Mouse (Mus musculus) embryonic facial prominence, embryonic 10.5 days (tissue): Measurements from ENCODE around the gene Tuba8. TPM values are rescaled to one million over a fixed set of nuclear protein-coding genes. Genes with fewer than 3 reads are reported as not detected.

ENCODE experiments used
- DNase-seq: peaks from one replicate; pipeline ENCODE4 v3.0.0-alpha.2; 2017; ENCODE audit warnings: low spot score
- H3K27ac ChIP-seq: fragments of 300-500 bp; sonication (generic); replicated peaks from 2 replicates; pipeline ENCODE4 v1.5.1; 2016; ENCODE audit warnings: mild to moderate bottlenecking
- H3K27me3 ChIP-seq: fragments of 300-500 bp; sonication (generic); replicated peaks from 2 replicates; pipeline ENCODE4 v1.6.1; 2016; ENCODE audit warnings: low read depth, mild to moderate bottlenecking; ENCODE audit not compliant: poor library complexity, severe bottlenecking
- H3K36me3 ChIP-seq: fragments of 300-500 bp; sonication (generic); replicated peaks from 2 replicates; pipeline ENCODE4 v1.6.1; 2016; ENCODE audit warnings: mild to moderate bottlenecking, moderate library complexity
- H3K4me1 ChIP-seq: fragments of 300-500 bp; sonication (generic); 2 replicates; pipeline ENCODE4 v1.6.1; 2016
- H3K4me3 ChIP-seq: fragments of 300-500 bp; sonication (generic); 2 replicates; pipeline ENCODE4 v1.5.1; 2016; ENCODE audit warnings: mild to moderate bottlenecking, moderate library complexity
- H3K9me3 ChIP-seq: fragments of 300-500 bp; sonication (generic); 2 replicates; pipeline ENCODE4 v1.6.1; 2016; ENCODE audit warnings: mild to moderate bottlenecking
- WGBS: fragments of 180-500 bp; shearing (Covaris S2); methylation state at CpG from one replicate; pipeline ENCODE4 v1.1.7; 2016; 5-methylcytosine and 5-hydroxymethylcytosine counted together
- polyA plus RNA-seq: library from polyadenylated mRNA; unstranded; fragments of >200 nt; fragmentation: Nextera tagmentation; extraction: Ambion mirVana; gene quantifications from 2 replicates; pipeline ENCODE4 v1.2.1, GENCODE M21; 2016

The Tuba8 gene
- polyA plus RNA-seq, 1 experiment from 2014 or later = 0.60 TPM

DNA sequence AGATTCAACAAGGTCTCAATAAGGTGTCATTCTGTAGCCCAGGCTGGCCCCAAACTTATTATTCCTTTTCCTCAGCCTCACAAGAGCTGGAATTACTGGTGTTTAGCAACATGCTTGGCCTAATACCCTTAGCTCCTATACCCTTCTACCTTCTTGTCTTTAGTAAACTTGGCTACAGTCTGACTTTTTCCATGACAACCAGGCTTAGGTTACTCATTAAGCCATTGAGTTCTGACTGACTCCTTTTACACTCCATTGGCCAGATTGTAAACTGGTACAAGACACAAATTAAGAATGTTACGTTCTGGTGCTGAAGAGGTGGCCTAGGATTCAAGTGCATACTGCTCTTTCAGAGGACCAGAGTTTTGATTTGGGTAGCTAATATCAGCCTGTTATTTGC lies 39.9 kb downstream of the Tuba8 start:
- H3K27ac ChIP-seq = no peak overlapping the region
- WGBS = 73% methylated on average over 1 of the region's 1 CpGs
- DNase-seq = no peak
- peaks cover 17% of the 10 kb centered on the region for H3K27me3 ChIP-seq
- no peaks in the 10 kb centered on the region for H3K36me3 ChIP-seq
- peaks cover 7% of the 10 kb centered on the region for H3K4me1 ChIP-seq
- H3K9me3 ChIP-seq = no peaks in the 10 kb centered on the region
- H3K4me3 ChIP-seq = no peak overlapping the region

DNA sequence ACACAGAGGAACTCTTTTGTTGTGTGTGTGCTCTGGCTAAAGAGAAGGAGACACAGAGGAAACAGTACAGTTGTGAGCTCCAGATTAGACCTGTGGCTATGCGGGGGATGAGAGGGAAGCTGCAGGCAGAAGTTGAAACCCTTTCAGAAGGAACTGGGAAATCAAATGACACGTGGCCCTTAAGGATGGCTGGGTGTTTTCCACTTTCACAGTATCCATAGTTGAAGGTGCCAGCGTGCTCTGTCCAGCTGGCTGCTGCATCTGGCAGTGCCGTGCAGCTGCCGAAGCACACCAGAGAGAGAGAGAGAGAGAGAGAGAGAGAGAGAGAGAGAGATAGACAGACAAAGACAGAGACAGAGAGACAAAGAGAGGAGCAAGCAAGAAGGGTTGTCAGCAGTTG lies 40.8 kb downstream of the Tuba8 start:
- Histone ChIP-seq H3K36me3 (no peaks in the 10 kb centered on the region), H3K27me3 (peaks cover 17% of the 10 kb centered on the region), H3K9me3 (no peaks in the 10 kb centered on the region), H3K4me1 (no peaks in the 10 kb centered on the region), H3K4me3 (no peak overlapping the region), H3K27ac (no peak overlapping the region)
- DNase-seq = no peak
- 73% methylated on average over 5 of the region's 5 CpGs for WGBS

DNA sequence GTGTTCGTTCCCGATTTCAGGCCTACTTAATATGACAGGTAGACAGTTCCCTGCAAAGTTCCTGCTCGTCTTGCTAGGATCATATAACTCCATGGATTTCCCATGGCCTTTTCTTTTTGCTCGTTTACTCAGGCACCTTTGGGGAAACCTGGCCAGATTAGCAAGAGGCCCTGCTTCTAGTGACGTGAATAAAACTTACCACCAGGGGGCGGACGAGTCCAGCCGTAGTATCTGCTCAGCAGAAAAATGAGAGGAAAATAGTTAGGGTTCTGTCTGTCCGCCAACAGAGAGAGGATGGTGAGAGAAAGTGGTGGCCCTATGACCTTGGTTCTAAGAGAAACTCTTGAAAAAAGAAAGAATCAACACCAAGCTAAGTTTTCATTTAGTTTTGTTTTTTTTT lies 50.1 kb downstream of the Tuba8 start:
- Histone ChIP-seq H3K4me1 (no peaks in the 10 kb centered on the region), H3K27ac (no peak overlapping the region), H3K9me3 (no peaks in the 10 kb centered on the region; the same call in 1 of the 2 replicates), H3K4me3 (no peak overlapping the region), H3K36me3 (no peaks in the 10 kb centered on the region), H3K27me3 (no peaks in the 10 kb centered on the region)
- WGBS = 33% methylated on average over 9 of the region's 9 CpGs
- DNase-seq = peak; percentile 74

DNA sequence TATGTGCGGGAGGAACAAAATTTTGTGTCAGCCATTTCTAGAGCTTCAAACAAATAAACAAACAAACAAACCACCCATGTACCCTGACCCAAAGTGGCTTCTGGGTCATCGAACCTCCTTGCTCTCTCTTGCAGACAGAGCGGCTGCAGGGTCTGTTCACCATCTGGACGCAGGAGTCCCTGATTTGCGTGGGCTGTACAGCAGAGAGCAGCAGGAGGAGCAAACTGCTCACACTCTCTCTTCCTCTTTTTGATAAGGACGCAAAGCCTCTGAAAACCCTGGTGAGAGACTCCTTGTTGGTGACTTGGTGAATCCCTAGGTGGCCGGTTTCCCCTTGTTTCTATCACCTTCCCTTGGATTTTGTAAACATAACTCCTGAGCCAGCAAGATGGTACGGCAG lies 50.7 kb downstream of the Tuba8 start:
- Histone ChIP-seq H3K27me3 (no peaks in the 10 kb centered on the region), H3K4me3 (no peak overlapping the region), H3K36me3 (no peaks in the 10 kb centered on the region), H3K27ac (no peak overlapping the region), H3K4me1 (no peaks in the 10 kb centered on the region), H3K9me3 (no peaks in the 10 kb centered on the region; the same call in 1 of the 2 replicates)
- 85% methylated on average over 8 of the region's 8 CpGs for WGBS
- no peak for DNase-seq

DNA sequence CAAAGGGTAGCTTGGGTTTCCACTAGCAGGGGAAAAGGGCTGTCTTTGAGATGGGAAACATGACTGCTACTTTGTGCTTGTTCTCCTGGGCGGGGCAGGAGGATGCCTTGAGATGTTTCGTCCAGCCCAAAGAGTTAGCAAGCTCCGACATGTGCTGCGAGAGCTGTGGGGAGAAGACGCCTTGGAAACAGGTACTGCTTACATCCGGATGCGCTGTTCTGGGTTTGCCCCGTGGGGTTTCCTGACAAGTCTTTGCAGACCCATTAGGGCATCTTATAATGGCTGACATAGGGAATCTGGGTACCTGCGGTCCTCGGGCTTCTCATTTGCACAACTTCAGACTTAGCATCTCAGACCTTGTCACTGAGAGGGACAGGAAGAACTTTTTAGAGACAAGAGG lies 51.5 kb downstream of the Tuba8 start:
- no peak for DNase-seq
- 89% methylated on average over 10 of the region's 10 CpGs for WGBS
- no peaks in the 10 kb centered on the region for H3K27me3 ChIP-seq
- H3K4me1 ChIP-seq = no peaks in the 10 kb centered on the region
- no peaks in the 10 kb centered on the region; the same call in 1 of the 2 replicates for H3K9me3 ChIP-seq
- no peaks in the 10 kb centered on the region for H3K36me3 ChIP-seq
- no peak overlapping the region for H3K4me3 ChIP-seq
- no peak overlapping the region for H3K27ac ChIP-seq

DNA sequence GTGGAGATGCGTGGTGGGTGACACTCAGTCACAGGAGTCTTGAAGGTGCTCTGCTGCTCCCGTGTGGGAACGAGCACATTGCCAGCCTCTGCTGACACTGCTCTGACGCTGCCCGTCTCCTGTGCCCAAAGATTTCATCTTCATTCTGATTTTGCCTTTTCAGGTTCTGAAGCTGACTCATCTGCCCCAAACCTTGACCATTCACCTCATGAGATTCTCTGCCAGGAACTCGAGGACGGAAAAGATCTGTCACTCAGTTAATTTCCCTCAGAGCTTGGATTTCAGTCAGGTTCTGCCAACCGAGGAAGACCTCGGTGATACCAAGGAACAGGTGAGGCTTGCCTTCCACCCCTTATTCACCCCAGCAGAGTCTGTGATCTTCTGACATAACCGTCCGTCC lies 52.0 kb downstream of the Tuba8 start:
- H3K4me1 ChIP-seq = no peaks in the 10 kb centered on the region
- H3K36me3 ChIP-seq = no peaks in the 10 kb centered on the region
- WGBS = 90% methylated on average over 11 of the region's 11 CpGs
- H3K9me3 ChIP-seq = no peaks in the 10 kb centered on the region; the same call in 1 of the 2 replicates
- H3K4me3 ChIP-seq = no peak overlapping the region
- no peaks in the 10 kb centered on the region for H3K27me3 ChIP-seq
- H3K27ac ChIP-seq = no peak overlapping the region
- no peak for DNase-seq

DNA sequence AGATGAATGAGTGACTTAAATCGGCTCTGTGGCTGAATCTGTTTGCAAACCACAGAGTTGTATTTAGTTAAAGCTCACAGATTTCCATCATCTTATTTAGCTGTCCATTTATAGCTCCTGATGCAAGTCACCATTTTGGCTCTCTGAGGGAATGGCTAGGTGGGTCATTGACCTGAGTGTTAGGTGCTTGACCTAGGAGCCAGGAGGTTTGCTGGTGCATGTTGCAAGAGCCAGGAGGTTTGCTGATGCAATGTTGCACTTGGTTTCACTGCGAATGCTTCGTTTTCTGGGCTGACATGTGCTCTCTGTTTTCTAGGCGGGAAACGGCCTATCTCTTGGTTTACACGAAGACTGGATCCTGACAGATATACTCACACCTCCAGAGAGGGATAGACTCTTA lies 59.7 kb downstream of the Tuba8 start:
- WGBS = 90% methylated on average over 6 of the region's 6 CpGs
- H3K27me3 ChIP-seq = no peaks in the 10 kb centered on the region
- H3K36me3 ChIP-seq = no peaks in the 10 kb centered on the region
- no peaks in the 10 kb centered on the region for H3K9me3 ChIP-seq
- no peak overlapping the region for H3K4me3 ChIP-seq
- H3K4me1 ChIP-seq = peaks cover 7% of the 10 kb centered on the region
- no peak overlapping the region for H3K27ac ChIP-seq
- DNase-seq = no peak

DNA sequence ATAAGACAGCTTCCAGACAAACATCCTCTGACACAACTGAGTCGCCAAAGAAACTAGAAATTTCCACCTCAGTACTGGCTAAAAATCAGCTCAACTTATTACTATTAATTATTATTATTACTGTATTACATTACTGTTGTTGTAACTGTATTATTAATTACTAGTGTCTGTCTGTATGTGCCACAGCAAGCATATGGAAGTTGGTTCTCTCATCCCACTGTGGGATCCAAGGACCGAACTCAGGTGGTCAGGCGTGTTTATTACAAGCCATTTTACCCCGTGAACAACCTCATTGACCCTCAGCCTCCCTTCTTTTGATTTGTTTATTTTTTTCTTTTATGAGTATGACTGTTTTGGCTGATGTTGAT lies 61.2 kb downstream of the Tuba8 start:
- no peaks in the 10 kb centered on the region for H3K9me3 ChIP-seq
- WGBS = 12% methylated on average over 4 of the region's 4 CpGs
- peaks cover 7% of the 10 kb centered on the region for H3K4me1 ChIP-seq
- no peak overlapping the region for H3K27ac ChIP-seq
- no peak for DNase-seq
- H3K27me3 ChIP-seq = no peaks in the 10 kb centered on the region
- H3K4me3 ChIP-seq = peak overlapping the region; percentile 55
- no peaks in the 10 kb centered on the region for H3K36me3 ChIP-seq

DNA sequence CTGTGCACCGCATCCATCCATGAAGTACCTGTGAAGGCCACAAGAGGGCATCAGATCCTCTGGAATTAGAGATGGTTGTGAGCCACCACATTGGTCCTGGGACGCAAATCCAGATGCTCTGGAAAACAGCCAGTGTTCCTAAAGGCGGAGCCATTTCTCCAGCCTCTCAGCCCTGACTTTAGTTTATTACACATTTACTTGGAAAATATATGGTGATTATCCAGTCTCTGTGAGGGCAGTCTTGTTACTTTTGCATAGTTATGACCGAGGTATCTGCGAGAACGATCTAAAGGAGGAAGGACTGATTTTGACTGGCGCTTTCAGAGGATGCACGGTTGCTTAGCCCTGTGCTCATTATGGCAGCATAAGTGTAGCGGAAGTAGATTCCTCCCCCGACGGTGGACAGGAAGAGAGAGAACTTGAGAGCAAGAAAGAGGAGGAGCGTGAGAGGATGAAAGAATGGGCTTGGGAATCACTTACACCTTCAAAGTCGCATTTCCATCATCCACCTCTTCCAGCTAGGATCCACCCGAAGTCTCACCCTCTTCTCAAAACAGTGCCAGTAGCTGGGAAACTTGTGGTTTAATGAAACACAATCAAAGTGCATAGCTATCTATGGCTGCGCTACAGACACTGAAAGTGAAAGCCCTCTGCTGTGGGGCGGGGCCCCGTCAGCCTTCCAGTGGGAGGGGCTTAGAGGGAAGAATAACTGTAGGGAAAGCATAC lies 61.7 kb downstream of the Tuba8 start:
- peaks cover 7% of the 10 kb centered on the region for H3K4me1 ChIP-seq
- no peaks in the 10 kb centered on the region for H3K27me3 ChIP-seq
- peak overlapping the region; percentile 75 for H3K27ac ChIP-seq
- peak; percentile 80 for DNase-seq
- 15% methylated on average over 17 of the region's 17 CpGs for WGBS
- H3K4me3 ChIP-seq = peak overlapping the region; percentile 55
- H3K36me3 ChIP-seq = no peaks in the 10 kb centered on the region
- no peaks in the 10 kb centered on the region for H3K9me3 ChIP-seq

DNA sequence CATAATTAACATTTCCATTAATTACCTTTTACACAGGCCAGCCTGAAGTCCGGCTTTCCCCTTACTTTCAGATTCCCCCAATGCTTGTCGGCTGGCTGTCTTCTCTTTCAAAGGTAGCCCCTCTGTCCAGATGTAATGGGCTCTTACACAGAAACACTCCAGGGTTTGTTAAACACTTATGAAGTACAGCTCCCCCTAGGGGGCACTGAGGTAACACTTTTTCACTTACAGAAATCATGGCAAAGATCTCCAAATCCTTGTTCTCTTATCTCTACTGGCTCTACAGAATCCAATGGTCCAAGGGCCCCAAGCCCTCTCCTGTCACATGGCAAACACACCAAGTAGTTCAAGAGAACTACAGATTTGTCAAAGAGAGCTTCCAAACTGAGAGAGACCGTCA lies 63.9 kb downstream of the Tuba8 start:
- peaks cover 7% of the 10 kb centered on the region for H3K4me1 ChIP-seq
- no peaks in the 10 kb centered on the region for H3K36me3 ChIP-seq
- no peak overlapping the region for H3K27ac ChIP-seq
- no peaks in the 10 kb centered on the region for H3K9me3 ChIP-seq
- 82% methylated on average over 3 of the region's 3 CpGs for WGBS
- no peaks in the 10 kb centered on the region for H3K27me3 ChIP-seq
- DNase-seq = peak; percentile 31
- H3K4me3 ChIP-seq = no peak overlapping the region

Other genes starting within 250 kb of the Tuba8 start
- gene Mical3, start 79.7 kb upstream of the Tuba8 start, polyA plus RNA-seq = 9.9 and 10.4 TPM in 2 replicates
- 10.9 and 11.5 TPM in 2 replicates for gene Pex26, start 27.0 kb upstream of the Tuba8 start, polyA plus RNA-seq
- 0.39 and 0.50 TPM in 2 replicates for gene Usp18, start 35.2 kb downstream of the Tuba8 start, polyA plus RNA-seq
- gene Slc6a13, start 89.5 kb downstream of the Tuba8 start, polyA plus RNA-seq = 1.3 and 1.8 TPM in 2 replicates
- gene Slc6a12, start 132.4 kb downstream of the Tuba8 start, polyA plus RNA-seq = 0.29 TPM in 1 of 2 replicates, not detected in the other